Mouse (Mus musculus) lung, postnatal 0 days (tissue): ENCODE measurements at regions not wholly inside any gene's neighbourhood (a gene's known extent, or its start where the extent isn't known, plus 50 kb on each side); places are given as distances from the start of the nearest gene placed in this dataset.

Source experiments
- CTCF ChIP-seq: IDR thresholded peaks from 2 replicates; pipeline ENCODE4 v1.5.1; 2016; ENCODE audit warnings: antibody characterized with exemption, mild to moderate bottlenecking
- EP300 ChIP-seq: IDR thresholded peaks from 2 replicates; pipeline ENCODE4 v1.6.1; 2016; ENCODE audit warnings: antibody characterized with exemption, mild to moderate bottlenecking, control low read depth

DNA sequence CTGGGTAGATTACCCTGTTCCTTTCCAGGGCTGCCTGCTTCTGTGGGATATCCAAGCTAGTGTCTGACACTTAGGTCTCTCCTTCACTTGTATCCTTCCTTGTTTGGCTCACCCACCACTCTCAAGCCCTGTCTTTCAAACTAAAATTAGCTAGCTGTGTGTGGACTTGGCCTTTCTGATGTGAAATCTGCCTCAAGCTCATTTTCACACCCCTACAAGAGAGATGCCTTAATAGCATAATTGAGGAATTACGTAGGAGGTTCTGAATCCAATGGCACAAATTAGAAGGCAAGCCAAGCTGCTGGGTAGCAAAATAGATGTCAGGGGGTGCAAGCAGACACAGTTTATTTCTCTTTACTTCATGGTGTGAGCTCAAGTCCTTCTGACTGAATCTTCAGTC lies 106.5 kb upstream of the Aoah start:
- TF ChIP-seq CTCF (no peak), EP300 (no peak)
